Mouse (Mus musculus) midbrain, embryonic 14.5 days (tissue): ENCODE measurements around the gene Pdlim7. TPM values are rescaled to one million over a fixed set of nuclear protein-coding genes. Genes with fewer than 3 reads are reported as not detected.
A peak's percentile ranks its signal among the peaks of the same experiment; 100 is the strongest.

Experiments
- ATAC-seq: fragments of 200-750 bp; cut with Nextera tagmentation; 2 replicates; pipeline ENCODE4 v1.8.0; 2017; ENCODE audit warnings: moderate number of reproducible peaks, moderate library complexity; ENCODE audit not compliant: low FRiP score, low TSS enrichment
- DNase-seq: peaks from one replicate; pipeline ENCODE4 v3.0.0-alpha.2; 2015
- H3K27ac ChIP-seq: fragments of 300-500 bp; sonication (generic); replicated peaks from 2 replicates; pipeline ENCODE4 v1.5.1; 2014; ENCODE audit warnings: mild to moderate bottlenecking, low read depth, low read length, moderate library complexity
- H3K27me3 ChIP-seq: fragments of 300-500 bp; sonication (generic); 2 replicates; pipeline ENCODE4 v1.6.1; 2014; ENCODE audit warnings: low read length, control low read depth, mixed read lengths; ENCODE audit not compliant: control insufficient read depth, insufficient read depth
- H3K36me3 ChIP-seq: fragments of 300-500 bp; sonication (generic); 2 replicates; pipeline ENCODE4 v1.6.1; 2014; ENCODE audit warnings: low read length, control low read depth; ENCODE audit not compliant: control insufficient read depth, insufficient read depth
- H3K4me1 ChIP-seq: fragments of 300-500 bp; sonication (generic); 2 replicates; pipeline ENCODE4 v1.6.1; 2014; ENCODE audit warnings: mild to moderate bottlenecking, antibody characterized with exemption, low read length, control low read depth; ENCODE audit not compliant: control insufficient read depth, insufficient read depth
- H3K4me2 ChIP-seq: fragments of 300-500 bp; sonication (generic); 2 replicates; pipeline ENCODE4 v1.6.1; 2014; ENCODE audit warnings: mild to moderate bottlenecking, low read length, moderate library complexity
- H3K4me3 ChIP-seq: fragments of 300-500 bp; sonication (generic); replicated peaks from 2 replicates; pipeline ENCODE4 v1.5.1; 2014; ENCODE audit warnings: low read depth, low read length
- H3K9ac ChIP-seq: fragments of 300-500 bp; sonication (generic); replicated peaks from 2 replicates; pipeline ENCODE4 v1.6.1; 2014; ENCODE audit warnings: mild to moderate bottlenecking, low read length, moderate library complexity
- H3K9me3 ChIP-seq: fragments of 300-500 bp; sonication (generic); 2 replicates; pipeline ENCODE4 v1.6.1; 2016; ENCODE audit warnings: low read length, control low read depth, mixed read lengths; ENCODE audit not compliant: control insufficient read depth
- WGBS: fragments of 180-500 bp; shearing (Covaris S2); extraction: QIAGEN DNeasy Blood & Tissue Kit; methylation state at CpG from one replicate; pipeline ENCODE4 v1.1.7; 2014; 5-methylcytosine and 5-hydroxymethylcytosine counted together
- polyA plus RNA-seq: library from polyadenylated mRNA; unstranded; fragments of >200 nt; fragmentation: Nextera tagmentation; extraction: Ambion mirVana; gene quantifications from 2 replicates; pipeline ENCODE4 v1.2.1, GENCODE M21; 2014

The Pdlim7 gene
- polyA plus RNA-seq, 1 experiment from 2014 or later = 126 TPM

GRCm38 (mm10) chr13:55486029-55486794 is 27.3 kb downstream of the Pdlim7 start:
- Histone ChIP-seq H3K9ac (peak overlapping the region; percentile 100), H3K36me3 (peaks cover 30% of the 10 kb centered on the region), H3K27me3 (no peaks in the 10 kb centered on the region), H3K4me3 (peak overlapping the region; percentile 100), H3K4me2 (peak overlapping the region; percentile 100), H3K4me1 (peaks cover 44% of the 10 kb centered on the region), H3K9me3 (no peaks in the 10 kb centered on the region), H3K27ac (peak overlapping the region; percentile 100)
- ATAC-seq (no peak), DNase-seq (peak; percentile 59)
- WGBS = 29% methylated on average over 14 of the region's 14 CpGs

DNA sequence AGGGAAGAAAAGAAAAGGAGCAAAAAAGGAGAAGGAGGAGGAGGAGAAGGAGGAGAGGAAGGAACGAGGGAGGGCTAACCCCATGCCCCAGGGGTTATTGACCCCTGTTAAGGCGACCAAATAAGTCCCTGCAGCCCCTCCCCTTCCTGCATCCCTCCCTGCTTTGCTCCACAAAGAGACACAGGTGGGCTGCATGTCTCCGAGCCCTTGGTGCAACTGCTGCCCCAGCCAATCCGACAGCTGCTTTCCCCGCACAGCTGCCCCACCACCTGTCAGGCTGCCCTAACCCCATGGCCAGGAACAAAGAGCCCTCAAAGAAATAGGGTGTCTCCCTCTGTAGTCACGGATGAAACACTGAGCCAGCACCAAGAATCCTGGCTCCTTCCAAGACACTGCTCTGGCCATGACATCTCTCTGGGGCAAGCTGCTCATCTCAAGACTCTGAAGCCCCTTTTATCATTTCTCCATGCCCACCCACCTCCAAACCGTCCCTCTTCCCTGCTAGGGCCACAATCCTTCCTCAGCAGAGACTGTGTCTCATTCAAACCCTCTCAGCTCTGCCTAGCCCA is 28.9 kb downstream of the Pdlim7 start:
- peak overlapping the region; percentile 100 for H3K9ac ChIP-seq
- H3K4me3 ChIP-seq = peak overlapping the region; percentile 100
- H3K36me3 ChIP-seq = peaks cover 46% of the 10 kb centered on the region
- no peak for DNase-seq
- no peaks in the 10 kb centered on the region for H3K27me3 ChIP-seq
- peaks cover 44% of the 10 kb centered on the region for H3K4me1 ChIP-seq
- peak overlapping the region; percentile 100 for H3K4me2 ChIP-seq
- peak overlapping the region; percentile 100 for H3K27ac ChIP-seq
- no peak for ATAC-seq
- H3K9me3 ChIP-seq = no peaks in the 10 kb centered on the region
- WGBS = 6% methylated on average over 7 of the region's 7 CpGs

GRCm38 (mm10) chr13:55483593-55483992 is 29.9 kb downstream of the Pdlim7 start:
- peak overlapping the region; percentile 100 for H3K4me2 ChIP-seq
- H3K36me3 ChIP-seq = peaks cover 56% of the 10 kb centered on the region
- peaks cover 44% of the 10 kb centered on the region for H3K4me1 ChIP-seq
- WGBS = 1% methylated on average over 15 of the region's 15 CpGs
- no peaks in the 10 kb centered on the region for H3K9me3 ChIP-seq
- H3K9ac ChIP-seq = peak overlapping the region; percentile 100
- peak overlapping the region; percentile 100 for H3K27ac ChIP-seq
- H3K4me3 ChIP-seq = peak overlapping the region; percentile 100
- DNase-seq = peak; percentile 98
- H3K27me3 ChIP-seq = no peaks in the 10 kb centered on the region
- peak; percentile 74 for ATAC-seq

DNA sequence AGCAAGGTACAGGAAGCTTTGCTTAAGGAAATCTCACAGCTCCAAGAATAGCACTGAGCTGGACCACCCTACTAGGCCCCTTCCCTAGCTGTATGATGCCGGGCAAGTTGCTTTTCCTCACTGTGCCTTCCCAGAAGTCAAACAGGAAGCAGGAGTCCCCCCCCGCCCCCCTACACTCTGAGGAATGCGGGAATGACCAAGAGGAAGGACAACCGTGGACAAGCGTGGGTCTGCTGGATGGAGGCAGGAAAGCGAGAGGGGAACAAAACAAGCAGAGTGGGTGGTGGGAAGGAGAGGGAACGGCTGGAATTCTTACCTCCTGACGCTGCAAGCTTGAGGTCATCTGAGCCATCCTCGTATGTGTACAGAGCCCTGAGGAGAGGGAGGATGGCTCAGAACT is 30.4 kb downstream of the Pdlim7 start:
- H3K27me3 ChIP-seq = no peaks in the 10 kb centered on the region
- H3K4me3 ChIP-seq = peak overlapping the region; percentile 100
- ATAC-seq (no peak), DNase-seq (no peak)
- H3K27ac ChIP-seq = peak overlapping the region; percentile 84
- H3K36me3 ChIP-seq = peaks cover 61% of the 10 kb centered on the region
- WGBS = 48% methylated on average over 9 of the region's 9 CpGs
- peaks cover 39% of the 10 kb centered on the region for H3K4me1 ChIP-seq
- no peaks in the 10 kb centered on the region for H3K9me3 ChIP-seq
- peak overlapping the region; percentile 48; the same call in 1 of the 2 replicates for H3K9ac ChIP-seq
- peak overlapping the region; percentile 100 for H3K4me2 ChIP-seq

DNA sequence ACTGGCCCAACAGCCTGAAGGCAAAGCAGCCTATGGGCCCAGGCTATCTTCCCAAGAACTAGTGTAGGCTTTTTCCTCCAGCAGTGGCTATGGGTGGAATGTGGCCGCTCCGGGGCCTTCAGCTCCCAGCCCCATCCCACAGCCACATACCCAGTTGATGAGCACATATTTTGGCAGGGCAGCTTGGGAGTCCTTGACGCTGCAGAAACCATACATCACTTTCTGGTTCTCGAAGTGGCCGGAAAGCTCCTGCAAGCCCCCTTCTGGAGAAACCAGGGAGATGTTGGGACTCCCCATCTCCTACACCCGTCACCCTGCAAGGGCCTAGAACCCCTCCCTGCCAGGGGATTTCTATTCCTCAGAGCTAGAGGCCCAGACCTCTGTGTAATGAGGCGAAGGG is 30.9 kb downstream of the Pdlim7 start:
- 83% methylated on average over 7 of the region's 7 CpGs for WGBS
- Histone ChIP-seq H3K36me3 (peaks cover 66% of the 10 kb centered on the region), H3K9ac (no peak overlapping the region), H3K27me3 (no peaks in the 10 kb centered on the region), H3K4me2 (peak overlapping the region; percentile 100), H3K4me1 (peaks cover 38% of the 10 kb centered on the region), H3K9me3 (no peaks in the 10 kb centered on the region), H3K27ac (no peak overlapping the region; the same call in 1 of the 2 replicates), H3K4me3 (no peak overlapping the region)
- DNase-seq (no peak), ATAC-seq (no peak)

GRCm38 (mm10) chr13:55479929-55480328 is 33.5 kb downstream of the Pdlim7 start:
- peaks cover 33% of the 10 kb centered on the region for H3K4me1 ChIP-seq
- no peak overlapping the region for H3K4me3 ChIP-seq
- no peaks in the 10 kb centered on the region for H3K27me3 ChIP-seq
- no peak overlapping the region for H3K27ac ChIP-seq
- no peak overlapping the region for H3K4me2 ChIP-seq
- no peak overlapping the region for H3K9ac ChIP-seq
- ATAC-seq (no peak), DNase-seq (no peak)
- H3K9me3 ChIP-seq = no peaks in the 10 kb centered on the region
- H3K36me3 ChIP-seq = peaks cover 84% of the 10 kb centered on the region

DNA sequence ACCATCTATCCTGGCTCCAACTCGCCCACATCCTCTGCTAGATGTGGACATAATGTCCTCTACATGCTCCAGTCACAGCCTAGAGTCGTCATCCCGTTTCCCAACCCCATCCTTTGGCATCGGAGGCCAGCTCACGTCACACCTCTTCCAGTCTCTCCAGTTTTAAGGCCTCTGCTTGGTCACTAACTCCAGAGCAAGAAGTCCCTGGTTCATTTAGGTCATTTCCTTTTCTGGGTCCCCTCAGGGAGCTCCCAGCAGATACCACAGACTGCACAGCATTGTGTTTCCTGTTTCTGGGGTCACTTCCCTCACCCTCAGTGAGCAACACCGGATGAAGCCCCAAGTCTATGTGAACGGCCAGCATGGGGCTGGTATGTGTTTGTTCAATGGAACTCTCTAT is 34.5 kb downstream of the Pdlim7 start:
- H3K4me2 ChIP-seq = no peak overlapping the region
- no peaks in the 10 kb centered on the region for H3K27me3 ChIP-seq
- H3K4me1 ChIP-seq = peaks cover 33% of the 10 kb centered on the region
- no peak overlapping the region for H3K9ac ChIP-seq
- H3K27ac ChIP-seq = no peak overlapping the region
- no peak for ATAC-seq
- H3K9me3 ChIP-seq = no peaks in the 10 kb centered on the region
- no peak for DNase-seq
- H3K36me3 ChIP-seq = peaks cover 93% of the 10 kb centered on the region
- no peak overlapping the region for H3K4me3 ChIP-seq
- WGBS = 90% methylated on average over 7 of the region's 7 CpGs

DNA sequence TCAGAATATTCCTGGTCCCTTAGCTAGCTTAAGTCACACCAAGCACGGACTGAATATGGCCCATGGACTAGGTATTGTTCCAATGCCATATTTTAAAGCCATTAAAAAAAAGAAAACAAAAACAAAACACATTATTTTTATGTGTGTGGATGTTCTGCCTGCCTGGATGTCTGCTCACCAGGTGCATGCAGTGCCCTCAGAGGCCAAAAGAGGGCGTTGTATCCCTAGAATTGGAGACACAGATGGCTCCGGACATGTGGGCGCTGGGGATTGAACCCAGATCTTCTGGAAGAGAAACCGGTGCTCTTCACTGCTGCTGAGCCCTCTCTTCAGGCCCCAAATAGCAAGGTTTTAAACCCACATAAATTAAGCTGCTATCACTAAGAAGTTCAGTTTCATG is 35.4 kb downstream of the Pdlim7 start:
- no peak overlapping the region for H3K27ac ChIP-seq
- no peak overlapping the region for H3K9ac ChIP-seq
- DNase-seq (peak; percentile 69), ATAC-seq (no peak)
- peaks cover 35% of the 10 kb centered on the region for H3K4me1 ChIP-seq
- 44% methylated on average over 5 of the region's 5 CpGs for WGBS
- H3K4me3 ChIP-seq = no peak overlapping the region
- H3K36me3 ChIP-seq = peaks cover 99% of the 10 kb centered on the region
- H3K9me3 ChIP-seq = no peaks in the 10 kb centered on the region
- H3K27me3 ChIP-seq = no peaks in the 10 kb centered on the region
- H3K4me2 ChIP-seq = no peak overlapping the region

DNA sequence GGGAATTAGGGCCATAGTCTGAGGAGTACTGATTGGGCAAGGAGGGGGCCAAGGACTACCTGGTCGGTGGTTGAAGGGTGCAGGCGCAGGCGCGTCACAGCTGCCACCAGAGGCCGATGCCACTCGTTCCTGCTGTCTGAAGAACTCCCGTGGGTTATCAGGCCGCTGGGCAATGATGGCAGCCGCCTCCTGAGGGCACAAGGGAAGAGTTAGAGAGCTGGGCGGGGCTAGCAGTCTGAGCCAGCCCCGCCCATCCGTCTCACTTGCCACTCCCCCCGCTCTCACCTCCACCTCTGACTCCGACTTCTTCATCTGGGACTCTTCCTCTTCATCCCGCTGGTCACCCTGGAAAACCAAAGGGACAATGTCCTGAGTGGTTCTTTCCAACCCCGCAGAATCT is 36.0 kb downstream of the Pdlim7 start:
- Histone ChIP-seq H3K4me2 (no peak overlapping the region), H3K27me3 (no peaks in the 10 kb centered on the region), H3K9ac (no peak overlapping the region), H3K27ac (no peak overlapping the region), H3K4me3 (no peak overlapping the region), H3K4me1 (peaks cover 35% of the 10 kb centered on the region), H3K9me3 (no peaks in the 10 kb centered on the region), H3K36me3 (peaks cover 99% of the 10 kb centered on the region)
- 78% methylated on average over 16 of the region's 16 CpGs for WGBS
- DNase-seq (no peak), ATAC-seq (no peak)
